Mouse (Mus musculus) kidney, embryonic 15.5 days (tissue): Measurements from ENCODE around the gene Tnni2. TPM values are rescaled to one million over a fixed set of nuclear protein-coding genes. Genes with fewer than 3 reads are reported as not detected.

Experiments used
- ATAC-seq: fragments of 200-750 bp; cut with Nextera tagmentation; replicated peaks from 2 replicates; pipeline ENCODE4 v1.8.0; 2017; ENCODE audit warnings: moderate TSS enrichment; ENCODE audit not compliant: low FRiP score
- H3K27ac ChIP-seq: fragments of 300-500 bp; sonication (generic); 2 replicates; pipeline ENCODE4 v1.5.1; 2015; ENCODE audit warnings: mild to moderate bottlenecking, inconsistent platforms
- H3K27me3 ChIP-seq: fragments of 300-500 bp; sonication (generic); 2 replicates; pipeline ENCODE4 v1.6.1; 2015; ENCODE audit warnings: inconsistent platforms
- H3K36me3 ChIP-seq: fragments of 300-500 bp; sonication (generic); 2 replicates; pipeline ENCODE4 v1.6.1; 2015; ENCODE audit warnings: inconsistent platforms
- H3K4me1 ChIP-seq: fragments of 300-500 bp; sonication (generic); 2 replicates; pipeline ENCODE4 v1.6.1; 2015; ENCODE audit warnings: inconsistent platforms
- H3K4me2 ChIP-seq: fragments of 300-500 bp; sonication (generic); 2 replicates; pipeline ENCODE4 v1.6.1; 2015; ENCODE audit warnings: moderate library complexity, mild to moderate bottlenecking, inconsistent platforms
- H3K4me3 ChIP-seq: fragments of 300-500 bp; sonication (generic); replicated peaks from 2 replicates; pipeline ENCODE4 v1.5.1; 2015; ENCODE audit warnings: mild to moderate bottlenecking, inconsistent platforms
- H3K9ac ChIP-seq: fragments of 300-500 bp; sonication (generic); 2 replicates; pipeline ENCODE4 v1.6.1; 2015; ENCODE audit warnings: mild to moderate bottlenecking, inconsistent platforms
- H3K9me3 ChIP-seq: fragments of 300-500 bp; sonication (generic); replicated peaks from 2 replicates; pipeline ENCODE4 v1.6.1; 2016; ENCODE audit warnings: inconsistent platforms
- WGBS: fragments of 180-500 bp; shearing (Covaris S2); methylation state at CpG from one replicate; pipeline ENCODE4 v1.1.7; 2015; ENCODE audit warnings: mixed read lengths; 5-methylcytosine and 5-hydroxymethylcytosine counted together
- polyA plus RNA-seq: library from polyadenylated mRNA; unstranded; fragments of >200 nt; fragmentation: Nextera tagmentation; extraction: Ambion mirVana; gene quantifications from 2 replicates; pipeline ENCODE4 v1.2.1, GENCODE M21; 2015

Tnni2 gene
- polyA plus RNA-seq, 1 experiment from 2014 or later = 19.0 TPM

- Histone ChIP-seq H3K4me2 (no peak overlapping the region), H3K4me3 (no peak overlapping the region), H3K36me3 (peaks cover 5% of the 10 kb centered on the region; the same call in 1 of the 2 replicates), H3K27me3 (no peaks in the 10 kb centered on the region), H3K9ac (no peak overlapping the region; the same call in 1 of the 2 replicates), H3K4me1 (peaks cover 98% of the 10 kb centered on the region), H3K27ac (peak overlapping the region; percentile 45; the same call in 1 of the 2 replicates), H3K9me3 (no peaks in the 10 kb centered on the region)
- ATAC-seq = no peak
- WGBS = 91% methylated on average over 2 of the region's 2 CpGs
Measured at GRCm38 (mm10) chr7:142478574-142478973, 37.0 kb downstream of the Tnni2 start.

- no peaks in the 10 kb centered on the region for H3K9me3 ChIP-seq
- peak overlapping the region; percentile 97 for H3K27ac ChIP-seq
- H3K36me3 ChIP-seq = peaks cover 6% of the 10 kb centered on the region; the same call in 1 of the 2 replicates
- H3K4me2 ChIP-seq = no peak overlapping the region
- no peak overlapping the region for H3K4me3 ChIP-seq
- no peaks in the 10 kb centered on the region for H3K27me3 ChIP-seq
- peaks cover 94% of the 10 kb centered on the region for H3K4me1 ChIP-seq
- no peak for ATAC-seq
- H3K9ac ChIP-seq = no peak overlapping the region
Measured at GRCm38 (mm10) chr7:142479307-142479706, 37.7 kb downstream of the Tnni2 start.

- no peaks in the 10 kb centered on the region for H3K9me3 ChIP-seq
- WGBS = 99% methylated on average over 3 of the region's 3 CpGs
- peaks cover 92% of the 10 kb centered on the region for H3K4me1 ChIP-seq
- H3K36me3 ChIP-seq = peaks cover 12% of the 10 kb centered on the region; the same call in 1 of the 2 replicates
- no peaks in the 10 kb centered on the region for H3K27me3 ChIP-seq
- no peak overlapping the region for H3K4me3 ChIP-seq
- no peak for ATAC-seq
- H3K27ac ChIP-seq = peak overlapping the region; percentile 97
- H3K4me2 ChIP-seq = no peak overlapping the region
- H3K9ac ChIP-seq = no peak overlapping the region
Measured at GRCm38 (mm10) chr7:142479886-142480285, 38.3 kb downstream of the Tnni2 start.

DNA sequence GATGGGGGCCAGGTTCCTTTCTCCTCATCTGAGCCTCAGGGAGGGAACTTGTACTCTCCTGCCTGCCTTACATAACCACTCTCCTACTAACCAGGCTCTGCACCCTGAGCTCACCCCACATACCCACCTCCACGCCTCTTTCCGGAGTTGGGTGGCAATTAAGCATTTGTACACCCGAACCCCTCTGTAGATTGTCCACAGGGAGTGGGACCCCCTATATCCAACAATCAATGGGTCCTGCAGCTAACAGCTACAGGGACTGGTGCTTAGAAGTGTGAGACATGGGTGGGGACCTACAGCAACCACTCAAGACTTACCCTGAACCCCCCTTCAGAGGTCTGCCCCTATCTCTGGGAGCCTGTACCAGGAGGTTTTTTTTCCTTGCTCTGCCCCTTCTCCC, 39.1 kb downstream of the Tnni2 start:
- Histone ChIP-seq H3K4me3 (no peak overlapping the region), H3K4me2 (no peak overlapping the region), H3K27ac (peak overlapping the region; percentile 97), H3K9ac (0 out of 2 replicates have a peak overlapping the region, but pooled peaks have one; percentile 56), H3K27me3 (no peaks in the 10 kb centered on the region), H3K36me3 (peaks cover 20% of the 10 kb centered on the region), H3K4me1 (peaks cover 86% of the 10 kb centered on the region), H3K9me3 (no peaks in the 10 kb centered on the region)
- no peak for ATAC-seq
- WGBS = 88% methylated on average over 3 of the region's 3 CpGs

DNA sequence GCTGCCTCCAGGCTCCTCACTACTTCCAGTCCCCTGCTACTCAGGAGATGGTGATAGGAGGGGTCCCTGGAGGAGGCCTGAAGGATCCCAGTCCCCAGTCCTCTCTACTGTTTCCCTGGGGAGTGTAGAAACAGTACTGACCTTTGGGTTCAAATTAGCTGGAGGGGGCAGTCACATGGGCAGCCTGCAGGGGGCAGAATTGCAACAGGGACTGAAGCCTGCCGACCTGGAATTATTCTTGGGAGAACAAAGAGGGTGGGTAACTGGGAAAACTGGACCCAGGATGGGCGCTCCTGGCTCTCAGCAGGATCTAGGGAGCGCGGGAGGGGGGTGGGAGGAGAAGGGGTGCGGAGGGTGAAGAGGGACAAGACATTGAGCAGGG, 39.6 kb downstream of the Tnni2 start:
- Histone ChIP-seq H3K4me2 (peak overlapping the region; percentile 59), H3K36me3 (peaks cover 25% of the 10 kb centered on the region), H3K9ac (peak overlapping the region; percentile 56), H3K9me3 (no peaks in the 10 kb centered on the region), H3K27ac (peak overlapping the region; percentile 97), H3K27me3 (no peaks in the 10 kb centered on the region), H3K4me1 (peaks cover 81% of the 10 kb centered on the region), H3K4me3 (peak overlapping the region; percentile 28)
- ATAC-seq = peak; percentile 4; the same call in 1 of the 2 replicates
- 7% methylated on average over 5 of the region's 5 CpGs for WGBS

DNA sequence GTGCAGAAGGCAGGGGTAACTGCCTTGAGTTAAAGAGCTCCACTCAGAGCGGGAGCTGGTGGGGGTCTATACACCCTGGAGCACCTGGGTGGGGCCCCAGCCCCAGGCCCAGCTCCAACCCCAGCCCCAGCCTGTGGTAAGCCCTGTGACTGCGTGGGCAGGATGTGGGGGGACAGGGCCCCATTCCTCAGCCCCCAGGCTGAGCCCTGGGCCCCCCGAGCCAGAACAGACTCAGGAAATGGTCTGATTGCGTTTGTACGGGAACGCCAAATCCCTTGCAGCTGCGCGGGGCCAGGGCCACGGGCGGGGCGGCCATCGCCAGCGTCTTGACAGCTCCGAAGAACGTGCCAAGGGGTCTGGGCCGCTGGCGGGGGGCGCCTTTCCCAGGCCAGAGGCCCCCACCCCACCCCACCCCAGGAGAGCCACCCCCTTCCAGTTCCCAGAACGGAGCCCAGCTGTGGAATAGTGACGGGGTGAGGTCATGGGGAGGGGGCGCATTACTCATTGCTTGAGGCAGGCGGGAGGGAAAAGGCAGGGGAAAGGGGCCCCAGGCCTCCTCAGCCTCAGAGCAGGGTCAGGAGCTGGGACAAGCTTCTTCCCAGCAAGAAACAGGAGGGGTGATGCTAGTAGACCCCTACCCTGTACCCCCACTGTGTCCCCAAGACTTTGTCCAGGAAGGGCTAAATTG, 40.1 kb downstream of the Tnni2 start:
- Histone ChIP-seq H3K27me3 (no peaks in the 10 kb centered on the region), H3K36me3 (peaks cover 30% of the 10 kb centered on the region), H3K4me2 (peak overlapping the region; percentile 59), H3K4me3 (peak overlapping the region; percentile 28), H3K27ac (peak overlapping the region; percentile 97), H3K4me1 (peaks cover 78% of the 10 kb centered on the region), H3K9ac (peak overlapping the region; percentile 56), H3K9me3 (no peaks in the 10 kb centered on the region)
- ATAC-seq = peak; percentile 65
- WGBS = 3% methylated on average over 22 of the region's 22 CpGs

DNA sequence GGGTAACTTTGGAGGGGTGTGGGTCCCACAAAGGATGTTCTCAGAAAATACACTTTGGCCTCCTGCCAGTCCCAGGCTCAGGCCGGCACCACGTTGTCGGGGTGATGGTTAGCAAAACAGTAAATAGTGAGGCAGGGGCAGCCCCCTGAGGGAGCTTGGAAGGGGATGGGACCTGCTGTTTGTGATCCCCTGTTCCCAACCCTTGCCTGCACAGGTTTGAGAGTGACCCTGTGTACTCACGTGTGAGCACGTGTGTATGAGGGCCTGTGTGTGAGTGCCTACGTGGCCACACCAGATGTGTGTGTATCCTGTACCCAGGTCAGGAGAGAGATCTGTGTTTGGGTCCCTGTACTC, 40.6 kb downstream of the Tnni2 start:
- Histone ChIP-seq H3K27ac (peak overlapping the region; percentile 97), H3K9ac (0 out of 2 replicates have a peak overlapping the region, but pooled peaks have one; percentile 56), H3K36me3 (peaks cover 34% of the 10 kb centered on the region), H3K9me3 (no peaks in the 10 kb centered on the region), H3K4me3 (peak overlapping the region; percentile 28; the same call in 1 of the 2 replicates), H3K4me1 (peaks cover 78% of the 10 kb centered on the region), H3K4me2 (peak overlapping the region; percentile 59), H3K27me3 (no peaks in the 10 kb centered on the region)
- 30% methylated on average over 6 of the region's 6 CpGs for WGBS
- peak; percentile 4; the same call in 1 of the 2 replicates for ATAC-seq

GRCm38 (mm10) chr7:142483136-142483535, 41.5 kb downstream of the Tnni2 start:
- H3K9ac ChIP-seq = 0 out of 2 replicates have a peak overlapping the region, but pooled peaks have one; percentile 2
- H3K4me1 ChIP-seq = peaks cover 77% of the 10 kb centered on the region
- H3K9me3 ChIP-seq = no peaks in the 10 kb centered on the region
- H3K4me3 ChIP-seq = no peak overlapping the region
- WGBS = 34% methylated on average over 11 of the region's 11 CpGs
- peak overlapping the region; percentile 97 for H3K27ac ChIP-seq
- H3K36me3 ChIP-seq = peaks cover 39% of the 10 kb centered on the region
- H3K27me3 ChIP-seq = no peaks in the 10 kb centered on the region
- ATAC-seq = peak; percentile 7; the same call in 1 of the 2 replicates
- H3K4me2 ChIP-seq = no peak overlapping the region

DNA sequence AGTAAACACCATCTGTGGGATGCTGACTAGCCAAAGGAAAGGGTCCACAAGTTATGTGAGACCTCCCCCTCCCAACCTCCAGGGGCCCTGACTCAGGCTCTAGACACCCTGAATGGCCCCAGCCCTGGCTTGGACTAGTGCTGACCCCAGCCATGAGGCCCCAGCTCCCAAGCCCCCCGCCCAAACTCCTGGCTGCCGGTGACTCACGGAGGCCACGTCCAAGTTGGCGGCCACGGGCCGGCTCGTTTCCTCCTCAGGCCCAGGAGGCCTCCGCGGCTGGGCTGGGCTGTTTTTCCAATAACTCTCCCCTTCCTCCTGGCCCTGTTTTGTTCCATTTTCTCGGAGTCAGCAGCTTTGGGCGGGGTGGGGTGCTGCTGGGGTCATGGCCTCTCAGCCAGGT, 43.2 kb downstream of the Tnni2 start:
- no peak overlapping the region for H3K4me2 ChIP-seq
- H3K9ac ChIP-seq = no peak overlapping the region
- 59% methylated on average over 12 of the region's 12 CpGs for WGBS
- no peaks in the 10 kb centered on the region for H3K27me3 ChIP-seq
- no peak overlapping the region for H3K4me3 ChIP-seq
- H3K4me1 ChIP-seq = peaks cover 68% of the 10 kb centered on the region
- ATAC-seq = no peak
- H3K36me3 ChIP-seq = peaks cover 56% of the 10 kb centered on the region
- no peaks in the 10 kb centered on the region for H3K9me3 ChIP-seq
- peak overlapping the region; percentile 66 for H3K27ac ChIP-seq

DNA sequence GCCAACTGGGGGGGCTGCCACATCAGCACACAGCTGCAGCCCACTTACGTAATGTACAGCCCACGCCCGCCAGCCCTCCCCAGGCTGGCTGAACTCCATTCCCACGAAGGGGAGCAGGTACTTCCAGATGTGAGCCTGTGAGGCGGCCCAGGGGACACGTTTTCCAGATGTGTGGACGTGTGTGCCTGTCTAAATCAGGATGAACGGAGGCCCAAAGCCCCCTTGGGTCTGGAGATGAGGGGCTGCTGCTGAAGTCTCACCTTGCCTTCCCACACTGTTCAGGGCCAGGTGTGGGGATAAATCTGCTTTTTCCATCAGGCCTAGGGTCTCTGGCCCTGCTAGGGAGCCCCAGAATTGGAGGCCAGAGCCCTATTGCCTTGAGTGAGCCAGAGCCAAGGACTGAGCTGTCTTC, 45.1 kb downstream of the Tnni2 start:
- no peak for ATAC-seq
- Histone ChIP-seq H3K36me3 (peaks cover 76% of the 10 kb centered on the region), H3K27me3 (no peaks in the 10 kb centered on the region), H3K4me1 (peaks cover 48% of the 10 kb centered on the region), H3K4me3 (no peak overlapping the region), H3K4me2 (no peak overlapping the region), H3K27ac (peak overlapping the region; percentile 66), H3K9ac (no peak overlapping the region), H3K9me3 (no peaks in the 10 kb centered on the region)
- WGBS = 71% methylated on average over 8 of the region's 8 CpGs

GRCm38 (mm10) chr7:142487341-142487859, 45.8 kb downstream of the Tnni2 start:
- ATAC-seq = peak; percentile 55
- H3K4me1 ChIP-seq = peaks cover 42% of the 10 kb centered on the region
- no peaks in the 10 kb centered on the region for H3K27me3 ChIP-seq
- H3K4me3 ChIP-seq = no peak overlapping the region
- peak overlapping the region; percentile 49 for H3K4me2 ChIP-seq
- H3K9ac ChIP-seq = no peak overlapping the region
- WGBS = 17% methylated on average over 9 of the region's 9 CpGs
- H3K27ac ChIP-seq = peak overlapping the region; percentile 66
- H3K9me3 ChIP-seq = no peaks in the 10 kb centered on the region
- H3K36me3 ChIP-seq = peaks cover 81% of the 10 kb centered on the region

DNA sequence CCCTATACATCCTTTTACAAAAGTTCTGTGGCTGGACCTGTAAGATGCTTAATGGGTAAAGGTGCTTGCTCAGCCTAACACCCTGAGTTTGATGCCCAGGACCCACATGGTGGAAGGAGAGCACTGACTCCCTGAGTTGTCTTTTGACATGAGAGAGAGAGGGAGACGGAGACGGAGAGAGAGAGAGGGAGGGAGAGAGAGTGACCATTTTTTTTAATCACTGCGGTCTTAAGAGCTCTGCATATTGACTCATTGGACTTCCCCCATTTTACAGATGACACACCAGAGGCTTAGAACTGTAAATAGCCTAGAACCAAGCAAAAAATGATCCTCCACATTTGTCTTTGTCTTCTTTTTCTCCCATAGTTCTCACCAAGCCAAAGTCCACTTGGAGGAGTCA, 46.4 kb downstream of the Tnni2 start:
- ATAC-seq = no peak
- Histone ChIP-seq H3K36me3 (peaks cover 88% of the 10 kb centered on the region), H3K27ac (peak overlapping the region; percentile 66), H3K9ac (no peak overlapping the region), H3K4me3 (no peak overlapping the region), H3K27me3 (no peaks in the 10 kb centered on the region), H3K4me2 (no peak overlapping the region), H3K4me1 (peaks cover 35% of the 10 kb centered on the region), H3K9me3 (no peaks in the 10 kb centered on the region)
- WGBS = 78% methylated on average over 3 of the region's 3 CpGs
